Mouse (Mus musculus): ENCODE measurements at regions not wholly inside any gene's neighbourhood (a gene's known extent, or its start where the extent isn't known, plus 50 kb on each side); places are given as distances from the start of the nearest gene placed in this dataset.
"Not testable (repeated sequence)": the region's sequence is repeated elsewhere in the genome, so short reads cannot be mapped to it uniquely, and the experiment has no call there.

DNA sequence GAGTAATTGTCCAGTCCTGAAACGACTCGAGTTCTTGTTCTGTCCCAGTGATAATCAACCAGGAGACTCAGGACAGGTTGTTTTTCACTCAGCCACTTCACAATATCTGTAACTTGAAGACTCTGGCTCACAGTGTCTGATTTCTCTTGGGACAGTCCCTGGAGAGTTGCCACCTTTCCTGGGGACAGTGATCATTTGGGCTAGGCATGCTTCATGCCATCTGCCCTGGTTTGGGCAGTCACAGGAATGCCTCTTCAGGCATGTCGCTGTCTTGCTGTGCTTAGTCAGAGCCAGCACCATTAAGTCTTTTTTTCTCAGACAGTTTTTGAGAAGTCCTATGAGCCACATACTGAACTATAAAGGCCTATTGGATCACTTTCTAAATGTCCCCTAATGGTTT, 246.9 kb upstream of the Pik3r1 start:
- Histone ChIP-seq H3K4me2 (ENCODE audit: low read length) (no peak overlapping the region), H3K4me1 (ENCODE audit: control insufficient read depth, insufficient read depth, low read length) (no peaks in the 10 kb centered on the region), H3K9me3 (replicated peaks; ENCODE audit: control insufficient read depth, low read length, poor library complexity, severe bottlenecking) (no peaks in the 10 kb centered on the region), H3K9ac (ENCODE audit: low read depth, low read length) (no peak overlapping the region), H3K27ac (ENCODE audit: low read length) (no peak overlapping the region), H3K27me3 (ENCODE audit: control insufficient read depth, insufficient read depth, low read depth, low read length) (no peaks in the 10 kb centered on the region), H3K36me3 (ENCODE audit: control insufficient read depth, insufficient read depth, low read length) (no peaks in the 10 kb centered on the region), H3K4me3 (ENCODE audit: low read depth, low read length) (no peak overlapping the region)
- 79% methylated on average over 3 of the region's 3 CpGs for WGBS
- ATAC-seq, result no peak

DNA sequence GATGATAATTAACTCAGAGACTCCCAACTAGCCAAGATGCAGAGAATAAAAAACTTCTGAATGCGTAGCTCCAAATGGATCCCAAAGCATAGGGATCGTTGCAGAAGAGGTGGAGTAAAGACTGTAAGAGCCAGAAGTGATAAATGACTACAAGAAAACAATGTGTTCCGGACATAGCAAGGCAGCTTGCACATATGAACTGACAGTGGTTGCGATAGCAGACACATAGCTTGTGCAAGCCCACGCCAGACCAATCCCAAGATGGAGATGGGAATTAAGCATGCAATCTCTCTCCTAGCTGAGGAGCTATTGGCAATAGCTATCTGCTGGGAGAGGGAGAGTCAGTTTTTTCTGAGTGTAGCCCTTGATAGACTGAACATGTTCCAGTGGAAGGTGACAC, 248.5 kb upstream of the Pik3r1 start:
- no peaks in the 10 kb centered on the region for H3K36me3 ChIP-seq (ENCODE audit: control insufficient read depth, insufficient read depth, low read length)
- ATAC-seq, result no peak
- no peak overlapping the region for H3K9ac ChIP-seq (ENCODE audit: low read depth, low read length)
- no peaks in the 10 kb centered on the region for H3K27me3 ChIP-seq (ENCODE audit: control insufficient read depth, insufficient read depth, low read depth, low read length)
- H3K9me3 ChIP-seq (replicated peaks; ENCODE audit: control insufficient read depth, low read length, poor library complexity, severe bottlenecking), result no peaks in the 10 kb centered on the region
- H3K4me1 ChIP-seq (ENCODE audit: control insufficient read depth, insufficient read depth, low read length), result no peaks in the 10 kb centered on the region
- no peak overlapping the region for H3K4me3 ChIP-seq (ENCODE audit: low read depth, low read length)
- WGBS, result 94% methylated on average over 5 of the region's 5 CpGs
- H3K4me2 ChIP-seq (ENCODE audit: low read length), result no peak overlapping the region
- H3K27ac ChIP-seq (ENCODE audit: low read length), result no peak overlapping the region

DNA sequence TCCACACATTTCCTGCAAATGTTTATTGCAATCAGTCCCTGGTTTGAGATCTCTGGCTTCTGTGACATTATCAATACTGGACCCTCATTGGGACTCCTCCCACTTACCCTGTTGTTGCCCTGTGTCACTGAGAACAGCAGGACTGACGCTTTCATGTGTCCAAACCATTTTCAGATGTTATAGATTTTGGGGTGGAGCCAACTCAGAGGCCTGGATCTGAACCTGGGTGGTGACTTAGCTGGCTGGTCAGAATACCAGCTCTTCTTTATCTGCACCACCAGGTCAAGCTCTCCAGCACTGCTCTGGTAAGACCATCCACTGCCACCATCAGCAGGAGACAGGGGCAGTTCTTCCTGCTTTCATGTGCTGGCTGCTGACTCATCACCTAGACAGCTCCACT, 254.3 kb upstream of the Pik3r1 start:
- no peak overlapping the region for H3K4me2 ChIP-seq (ENCODE audit: low read length)
- no peak overlapping the region for H3K9ac ChIP-seq (ENCODE audit: low read depth, low read length)
- ATAC-seq, result no peak
- no peak overlapping the region for H3K27ac ChIP-seq (ENCODE audit: low read length)
- H3K36me3 ChIP-seq (ENCODE audit: control insufficient read depth, insufficient read depth, low read length), result no peaks in the 10 kb centered on the region
- no peaks in the 10 kb centered on the region for H3K4me1 ChIP-seq (ENCODE audit: control insufficient read depth, insufficient read depth, low read length)
- no peaks in the 10 kb centered on the region for H3K27me3 ChIP-seq (ENCODE audit: control insufficient read depth, insufficient read depth, low read depth, low read length)
- no peaks in the 10 kb centered on the region for H3K9me3 ChIP-seq (replicated peaks; ENCODE audit: control insufficient read depth, low read length, poor library complexity, severe bottlenecking)
- no peak overlapping the region for H3K4me3 ChIP-seq (ENCODE audit: low read depth, low read length)
- WGBS, result 76% methylated on average over 1 of the region's 1 CpGs

DNA sequence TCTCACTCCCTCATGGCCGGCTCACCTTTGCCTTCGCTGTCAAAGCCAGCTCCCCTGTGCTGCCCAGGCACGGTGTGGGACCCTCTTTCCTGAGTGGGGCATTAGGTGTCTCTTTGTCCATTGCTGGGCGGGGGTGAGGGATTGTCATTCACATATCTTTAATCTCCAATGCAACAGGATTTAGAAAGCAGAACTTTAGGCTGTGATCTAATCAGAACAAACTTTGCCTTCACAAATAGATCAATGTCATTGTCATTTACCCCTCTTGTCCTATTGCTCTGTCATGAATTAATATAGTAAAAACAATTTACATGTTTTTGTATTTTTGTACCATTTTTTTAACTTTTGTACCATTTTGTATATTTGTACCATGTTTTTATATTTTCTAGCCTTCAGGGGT, 254.7 kb upstream of the Pik3r1 start:
- no peak overlapping the region for H3K27ac ChIP-seq (ENCODE audit: low read length)
- no peak overlapping the region for H3K4me2 ChIP-seq (ENCODE audit: low read length)
- H3K27me3 ChIP-seq (ENCODE audit: control insufficient read depth, insufficient read depth, low read depth, low read length), result no peaks in the 10 kb centered on the region
- H3K36me3 ChIP-seq (ENCODE audit: control insufficient read depth, insufficient read depth, low read length), result no peaks in the 10 kb centered on the region
- ATAC-seq, result no peak
- no peak overlapping the region for H3K9ac ChIP-seq (ENCODE audit: low read depth, low read length)
- 87% methylated on average over 4 of the region's 4 CpGs for WGBS
- no peak overlapping the region for H3K4me3 ChIP-seq (ENCODE audit: low read depth, low read length)
- no peaks in the 10 kb centered on the region for H3K9me3 ChIP-seq (replicated peaks; ENCODE audit: control insufficient read depth, low read length, poor library complexity, severe bottlenecking)
- H3K4me1 ChIP-seq (ENCODE audit: control insufficient read depth, insufficient read depth, low read length), result no peaks in the 10 kb centered on the region

DNA sequence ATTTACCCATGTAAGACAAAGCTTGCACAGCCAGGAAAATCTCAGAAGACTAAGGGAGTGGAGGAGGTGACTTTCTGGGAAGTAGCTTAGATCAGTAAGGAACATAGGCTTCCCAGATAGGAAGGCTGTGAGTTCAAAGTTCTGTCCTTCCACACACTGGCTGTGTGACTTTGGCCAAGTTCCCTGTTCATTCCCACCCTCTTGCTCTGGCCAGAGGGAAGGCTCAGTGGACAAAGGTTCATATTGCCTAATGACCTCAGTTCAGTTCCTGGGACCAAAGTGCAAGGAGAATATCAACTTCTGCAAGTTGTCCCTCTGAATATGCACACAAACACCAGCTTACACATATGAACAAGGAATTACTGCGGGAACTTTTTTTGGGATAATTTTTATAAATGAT, 255.6 kb upstream of the Pik3r1 start:
- 100% methylated on average over 1 of the region's 1 CpGs for WGBS
- Histone ChIP-seq H3K4me2 (ENCODE audit: low read length) (no peak overlapping the region), H3K4me1 (ENCODE audit: control insufficient read depth, insufficient read depth, low read length) (no peaks in the 10 kb centered on the region), H3K4me3 (ENCODE audit: low read depth, low read length) (no peak overlapping the region), H3K9ac (ENCODE audit: low read depth, low read length) (no peak overlapping the region), H3K36me3 (ENCODE audit: control insufficient read depth, insufficient read depth, low read length) (no peaks in the 10 kb centered on the region), H3K27ac (ENCODE audit: low read length) (no peak overlapping the region), H3K9me3 (replicated peaks; ENCODE audit: control insufficient read depth, low read length, poor library complexity, severe bottlenecking) (no peaks in the 10 kb centered on the region), H3K27me3 (ENCODE audit: control insufficient read depth, insufficient read depth, low read depth, low read length) (no peaks in the 10 kb centered on the region)
- no peak for ATAC-seq

DNA sequence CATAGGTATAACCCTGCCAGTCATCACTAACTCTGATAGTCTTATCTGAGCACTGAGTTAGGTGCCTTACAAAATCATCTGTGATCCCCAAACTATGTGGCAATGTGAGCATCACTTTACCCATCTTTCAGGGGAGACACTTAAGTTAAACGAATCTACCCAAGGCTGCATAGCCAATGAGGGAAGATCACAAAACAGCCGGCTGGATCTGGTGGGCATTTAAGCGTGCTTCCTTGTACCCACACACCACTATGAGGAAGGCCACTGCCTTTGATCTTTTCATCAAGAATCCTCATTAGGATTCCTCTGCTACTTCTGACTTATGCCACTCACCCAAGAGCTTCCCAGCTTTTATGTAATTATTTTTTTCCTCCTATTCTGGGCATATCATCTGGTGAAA, 257.1 kb upstream of the Pik3r1 start:
- no peak for ATAC-seq
- Histone ChIP-seq H3K4me3 (ENCODE audit: low read depth, low read length) (no peak overlapping the region), H3K4me1 (ENCODE audit: control insufficient read depth, insufficient read depth, low read length) (no peaks in the 10 kb centered on the region), H3K9me3 (replicated peaks; ENCODE audit: control insufficient read depth, low read length, poor library complexity, severe bottlenecking) (no peaks in the 10 kb centered on the region), H3K4me2 (ENCODE audit: low read length) (no peak overlapping the region), H3K36me3 (ENCODE audit: control insufficient read depth, insufficient read depth, low read length) (no peaks in the 10 kb centered on the region), H3K27ac (ENCODE audit: low read length) (no peak overlapping the region), H3K9ac (ENCODE audit: low read depth, low read length) (no peak overlapping the region), H3K27me3 (ENCODE audit: control insufficient read depth, insufficient read depth, low read depth, low read length) (no peaks in the 10 kb centered on the region)
- 73% methylated on average over 3 of the region's 3 CpGs for WGBS

DNA sequence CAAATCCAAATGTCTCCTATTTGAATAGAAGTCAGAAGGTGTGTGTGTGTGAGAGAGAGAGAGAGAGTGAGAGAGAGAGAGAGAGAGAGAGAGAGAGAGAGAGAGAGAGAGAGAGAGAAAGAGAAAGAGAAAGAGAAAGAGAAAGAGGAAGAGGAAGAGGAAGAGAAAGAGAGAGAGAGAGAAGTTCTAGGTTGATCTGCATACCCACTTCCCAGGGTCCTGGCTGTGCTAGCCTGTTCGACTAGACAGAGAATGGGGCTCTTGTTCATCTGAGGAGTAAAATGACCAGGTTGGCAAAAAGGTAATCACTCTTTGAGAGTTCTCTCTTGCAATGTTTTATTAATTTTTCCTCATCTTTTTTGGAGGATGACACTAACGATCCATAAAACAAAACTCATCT, 257.5 kb upstream of the Pik3r1 start:
- not testable (repeated sequence) for H3K36me3 ChIP-seq (ENCODE audit: control insufficient read depth, insufficient read depth, low read length); H3K9ac ChIP-seq (ENCODE audit: low read depth, low read length); H3K4me1 ChIP-seq (ENCODE audit: control insufficient read depth, insufficient read depth, low read length); ATAC-seq; H3K4me2 ChIP-seq (ENCODE audit: low read length); H3K9me3 ChIP-seq (replicated peaks; ENCODE audit: control insufficient read depth, low read length, poor library complexity, severe bottlenecking); H3K27ac ChIP-seq (ENCODE audit: low read length); H3K4me3 ChIP-seq (ENCODE audit: low read depth, low read length); H3K27me3 ChIP-seq (ENCODE audit: control insufficient read depth, insufficient read depth, low read depth, low read length)
- 85% methylated on average over 2 of the region's 2 CpGs for WGBS

DNA sequence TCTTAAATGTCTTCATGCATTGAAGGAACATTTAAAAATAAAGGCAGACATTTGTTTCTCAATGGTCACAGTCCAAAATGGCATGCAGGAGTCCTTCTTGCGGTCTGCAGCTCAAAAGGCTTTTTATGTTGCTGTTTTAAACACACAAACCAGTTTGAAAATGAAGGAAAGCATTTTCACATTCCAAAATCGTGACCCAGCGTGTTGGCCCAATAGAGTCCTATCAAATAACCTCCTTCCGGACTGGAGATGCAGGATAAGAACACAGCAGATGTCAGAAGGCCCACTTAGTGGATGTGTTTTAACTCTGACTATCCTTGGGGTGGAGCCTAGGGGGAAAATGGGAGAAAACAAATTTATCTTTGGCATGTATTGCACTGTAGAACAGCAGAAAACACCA, 263.4 kb upstream of the Pik3r1 start:
- Histone ChIP-seq H3K27ac (ENCODE audit: low read length) (no peak overlapping the region), H3K27me3 (ENCODE audit: control insufficient read depth, insufficient read depth, low read depth, low read length) (no peaks in the 10 kb centered on the region), H3K4me3 (ENCODE audit: low read depth, low read length) (no peak overlapping the region), H3K9me3 (replicated peaks; ENCODE audit: control insufficient read depth, low read length, poor library complexity, severe bottlenecking) (no peaks in the 10 kb centered on the region), H3K4me2 (ENCODE audit: low read length) (no peak overlapping the region), H3K9ac (ENCODE audit: low read depth, low read length) (no peak overlapping the region), H3K4me1 (ENCODE audit: control insufficient read depth, insufficient read depth, low read length) (no peaks in the 10 kb centered on the region), H3K36me3 (ENCODE audit: control insufficient read depth, insufficient read depth, low read length) (no peaks in the 10 kb centered on the region)
- ATAC-seq, result no peak
- 91% methylated on average over 4 of the region's 4 CpGs for WGBS

DNA sequence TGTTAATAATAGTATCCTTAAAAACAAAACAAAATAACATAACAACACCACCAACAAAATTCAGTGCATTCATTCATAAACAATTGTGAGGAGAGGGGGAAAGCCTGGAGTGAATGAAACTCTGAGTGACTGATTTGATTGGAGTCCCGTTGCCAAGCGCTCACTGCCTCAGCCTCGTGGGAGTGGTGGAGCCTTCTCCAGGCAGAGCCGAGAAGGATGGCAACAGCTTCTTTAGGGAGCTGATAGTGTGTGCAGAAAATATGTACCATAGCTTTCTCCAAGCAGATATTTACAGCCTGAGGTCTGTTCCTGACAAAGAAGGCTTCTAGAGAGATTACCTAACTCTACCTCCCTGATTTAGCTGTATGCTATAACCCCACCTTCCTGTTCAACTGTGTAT, 266.5 kb upstream of the Pik3r1 start:
- H3K27ac ChIP-seq (ENCODE audit: low read length), result no peak overlapping the region
- 44% methylated on average over 4 of the region's 4 CpGs for WGBS

DNA sequence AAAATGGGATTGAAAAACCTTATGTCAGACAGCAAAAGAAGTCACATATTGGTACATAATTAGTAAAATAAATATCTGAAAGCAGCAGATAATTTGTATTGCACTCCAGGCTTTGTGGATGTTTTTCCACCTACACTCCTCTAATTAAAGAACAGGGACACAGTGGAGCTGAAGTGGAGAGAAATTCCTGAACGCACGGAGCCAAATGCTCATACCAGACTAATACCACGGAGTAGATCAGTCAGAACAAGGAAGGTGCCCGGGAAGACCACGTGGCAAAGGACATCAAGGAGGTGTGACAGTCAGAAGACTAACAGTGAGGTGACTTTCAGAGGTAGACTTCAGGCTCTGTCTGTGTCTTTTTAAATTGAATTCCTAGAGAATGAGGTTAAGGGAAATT, 268.0 kb upstream of the Pik3r1 start:
- H3K4me1 ChIP-seq (ENCODE audit: control insufficient read depth, insufficient read depth, low read length), result no peaks in the 10 kb centered on the region
- H3K9ac ChIP-seq (ENCODE audit: low read depth, low read length), result no peak overlapping the region
- no peak overlapping the region for H3K4me3 ChIP-seq (ENCODE audit: low read depth, low read length)
- no peaks in the 10 kb centered on the region for H3K36me3 ChIP-seq (ENCODE audit: control insufficient read depth, insufficient read depth, low read length)
- H3K27ac ChIP-seq (ENCODE audit: low read length), result no peak overlapping the region
- H3K27me3 ChIP-seq (ENCODE audit: control insufficient read depth, insufficient read depth, low read depth, low read length), result no peaks in the 10 kb centered on the region
- no peaks in the 10 kb centered on the region for H3K9me3 ChIP-seq (replicated peaks; ENCODE audit: control insufficient read depth, low read length, poor library complexity, severe bottlenecking)
- 85% methylated on average over 5 of the region's 5 CpGs for WGBS
- ATAC-seq, result no peak
- H3K4me2 ChIP-seq (ENCODE audit: low read length), result no peak overlapping the region

More for the DNA sequence above, 266.5 kb upstream of the Pik3r1 start:
- Histone ChIP-seq H3K36me3 (ENCODE audit: control insufficient read depth, insufficient read depth, low read length) (no peaks in the 10 kb centered on the region), H3K4me3 (ENCODE audit: low read depth, low read length) (no peak overlapping the region), H3K27me3 (ENCODE audit: control insufficient read depth, insufficient read depth, low read depth, low read length) (no peaks in the 10 kb centered on the region), H3K4me2 (ENCODE audit: low read length) (no peak overlapping the region), H3K9me3 (replicated peaks; ENCODE audit: control insufficient read depth, low read length, poor library complexity, severe bottlenecking) (no peaks in the 10 kb centered on the region), H3K9ac (ENCODE audit: low read depth, low read length) (no peak overlapping the region), H3K4me1 (ENCODE audit: control insufficient read depth, insufficient read depth, low read length) (no peaks in the 10 kb centered on the region)
- ATAC-seq, result no peak

Data from midbrain, embryonic 16.5 days (tissue).